Mouse (Mus musculus): Measurements from ENCODE around the gene Akap8. TPM values are rescaled to one million over a fixed set of nuclear protein-coding genes. Genes with fewer than 3 reads are reported as not detected.

The Akap8 gene
- polyA plus RNA-seq, 1 experiment from 2014 or later, result 75.7 TPM

GRCm38 (mm10) chr17:32358943-32359340 is 37.9 kb upstream of the Akap8 start:
- 93% methylated on average over 6 of the region's 6 CpGs for WGBS
- H3K36me3 ChIP-seq (ENCODE audit: control insufficient read depth, insufficient read depth, low read length), result peaks cover 32% of the 10 kb centered on the region

GRCm38 (mm10) chr17:32358192-32358942 is 37.3 kb upstream of the Akap8 start:
- WGBS, result 93% methylated on average over 7 of the region's 7 CpGs

More at GRCm38 (mm10) chr17:32358943-32359340, 37.9 kb upstream of the Akap8 start:
- H3K4me3 ChIP-seq (ENCODE audit: low read length), result no peak overlapping the region
- no peaks in the 10 kb centered on the region for H3K9me3 ChIP-seq (ENCODE audit: control insufficient read depth, low read length)
- peaks cover 9% of the 10 kb centered on the region for H3K4me1 ChIP-seq (ENCODE audit: control insufficient read depth, insufficient read depth, low read length)
- H3K4me2 ChIP-seq (ENCODE audit: low read depth, low read length), result no peak overlapping the region
- no peak overlapping the region for H3K9ac ChIP-seq (ENCODE audit: low read depth, low read length)
- H3K27me3 ChIP-seq (replicated peaks; ENCODE audit: control insufficient read depth, insufficient read depth, low read length), result no peaks in the 10 kb centered on the region
- H3K27ac ChIP-seq (ENCODE audit: low read length), result no peak overlapping the region
- ATAC-seq, result no peak

DNA sequence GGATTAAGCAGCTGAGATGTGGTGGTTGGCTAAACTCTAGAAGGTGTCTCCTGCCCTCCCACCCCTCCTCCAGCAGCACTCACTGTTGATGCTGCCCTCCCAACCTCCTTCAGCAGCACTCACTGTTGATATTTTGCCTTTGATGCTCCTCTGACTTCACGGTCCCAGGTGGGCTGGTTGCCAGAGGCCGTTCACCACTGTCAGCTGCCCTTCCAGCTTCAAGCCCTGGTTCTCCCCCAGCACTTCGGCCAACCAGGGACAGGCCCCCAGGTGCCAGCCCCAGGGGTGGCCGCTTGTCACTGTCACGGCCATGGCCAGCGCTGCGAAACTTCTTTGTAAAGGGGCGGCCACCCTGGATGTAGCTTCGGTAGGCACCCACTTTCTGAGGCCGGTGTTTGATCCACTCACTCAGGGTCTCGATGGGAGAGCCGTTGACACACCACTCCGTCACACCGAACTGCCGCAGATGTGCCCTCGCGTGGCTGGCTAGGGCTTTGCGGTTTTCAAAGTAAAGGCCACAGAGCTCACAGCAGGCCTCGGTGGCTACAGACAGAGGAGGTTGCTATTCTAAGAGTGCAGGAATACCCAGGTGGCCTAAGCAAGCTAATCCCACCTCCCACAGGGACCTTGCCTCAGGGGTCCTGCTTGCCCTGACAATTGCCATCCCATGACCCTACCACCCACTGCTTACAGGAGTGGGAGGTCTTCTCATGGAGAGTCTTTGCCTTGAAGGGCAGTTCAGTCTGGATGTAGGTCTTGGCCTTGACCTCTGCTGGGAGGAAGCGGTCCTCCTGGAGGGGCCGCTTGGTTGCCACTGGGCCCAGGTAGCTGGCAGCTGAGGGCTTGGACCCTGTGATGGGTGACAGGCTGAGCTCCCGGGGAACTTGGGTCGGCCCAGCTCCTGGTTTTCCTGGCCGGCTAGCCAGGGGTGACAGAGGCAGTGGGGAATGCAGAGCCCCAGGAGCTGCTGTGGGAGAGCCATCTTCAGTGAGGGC is 36.0 kb upstream of the Akap8 start:
- WGBS, result 88% methylated on average over 24 of the region's 24 CpGs
- Histone ChIP-seq H3K9me3 (ENCODE audit: control insufficient read depth, low read length) (no peaks in the 10 kb centered on the region), H3K4me1 (ENCODE audit: control insufficient read depth, insufficient read depth, low read length) (no peaks in the 10 kb centered on the region), H3K36me3 (ENCODE audit: control insufficient read depth, insufficient read depth, low read length) (peaks cover 32% of the 10 kb centered on the region), H3K4me3 (ENCODE audit: low read length) (no peak overlapping the region), H3K9ac (ENCODE audit: low read depth, low read length) (no peak overlapping the region), H3K27me3 (replicated peaks; ENCODE audit: control insufficient read depth, insufficient read depth, low read length) (no peaks in the 10 kb centered on the region), H3K4me2 (ENCODE audit: low read depth, low read length) (no peak overlapping the region), H3K27ac (ENCODE audit: low read length) (no peak overlapping the region)
- ATAC-seq, result no peak

More at GRCm38 (mm10) chr17:32358192-32358942, 37.3 kb upstream of the Akap8 start:
- peaks cover 32% of the 10 kb centered on the region for H3K36me3 ChIP-seq (ENCODE audit: control insufficient read depth, insufficient read depth, low read length)
- no peaks in the 10 kb centered on the region for H3K27me3 ChIP-seq (replicated peaks; ENCODE audit: control insufficient read depth, insufficient read depth, low read length)
- peaks cover 9% of the 10 kb centered on the region for H3K4me1 ChIP-seq (ENCODE audit: control insufficient read depth, insufficient read depth, low read length)
- H3K27ac ChIP-seq (ENCODE audit: low read length), result no peak overlapping the region
- no peak overlapping the region for H3K9ac ChIP-seq (ENCODE audit: low read depth, low read length)
- no peak overlapping the region for H3K4me2 ChIP-seq (ENCODE audit: low read depth, low read length)
- no peak for ATAC-seq
- no peaks in the 10 kb centered on the region for H3K9me3 ChIP-seq (ENCODE audit: control insufficient read depth, low read length)
- no peak overlapping the region for H3K4me3 ChIP-seq (ENCODE audit: low read length)

DNA sequence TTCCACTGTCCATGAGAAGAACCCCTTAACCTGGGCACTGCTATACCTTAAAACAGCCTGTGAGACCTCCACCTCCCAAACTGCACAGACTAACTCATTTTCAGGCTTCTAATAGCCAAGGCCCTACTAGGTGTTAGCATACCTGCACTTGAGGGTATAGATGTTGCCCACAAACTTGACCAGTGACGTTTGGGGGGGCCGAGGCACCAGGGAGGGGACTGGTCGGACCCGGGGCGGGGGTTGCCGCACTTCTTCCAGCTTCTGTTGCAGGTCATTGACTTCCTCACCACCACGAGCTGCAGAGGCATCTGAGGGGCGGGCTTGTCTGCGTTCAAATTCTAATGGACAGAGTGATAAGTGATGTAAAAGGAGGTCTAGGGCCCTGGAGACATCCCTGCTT is 35.2 kb upstream of the Akap8 start:
- H3K36me3 ChIP-seq (ENCODE audit: control insufficient read depth, insufficient read depth, low read length), result peaks cover 32% of the 10 kb centered on the region
- no peak for ATAC-seq

DNA sequence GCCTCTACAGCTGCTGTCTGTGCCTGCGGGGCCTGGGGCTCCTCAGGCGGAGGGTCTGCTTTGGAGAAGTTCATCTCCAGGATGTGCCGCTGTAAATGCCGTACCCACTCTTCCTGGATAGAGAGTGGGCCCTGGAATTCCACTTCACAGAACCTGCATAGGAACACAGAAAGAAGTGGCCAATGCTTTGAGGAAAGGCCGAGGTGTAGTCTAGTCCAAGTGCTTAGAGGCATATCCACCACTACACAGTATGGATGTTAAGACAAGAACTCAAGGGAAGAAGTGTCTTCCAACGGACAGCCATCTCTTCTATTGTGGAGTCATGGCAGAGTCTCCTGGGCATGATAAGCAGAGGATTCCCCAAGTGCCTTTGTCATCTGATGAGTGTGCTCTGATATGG is 34.0 kb upstream of the Akap8 start:
- H3K4me3 ChIP-seq (ENCODE audit: low read length), result no peak overlapping the region
- peaks cover 29% of the 10 kb centered on the region for H3K36me3 ChIP-seq (ENCODE audit: control insufficient read depth, insufficient read depth, low read length)
- H3K9me3 ChIP-seq (ENCODE audit: control insufficient read depth, low read length), result no peaks in the 10 kb centered on the region
- no peaks in the 10 kb centered on the region for H3K27me3 ChIP-seq (replicated peaks; ENCODE audit: control insufficient read depth, insufficient read depth, low read length)
- ATAC-seq, result no peak
- H3K27ac ChIP-seq (ENCODE audit: low read length), result no peak overlapping the region
- WGBS, result 92% methylated on average over 6 of the region's 6 CpGs
- no peak overlapping the region for H3K9ac ChIP-seq (ENCODE audit: low read depth, low read length)
- no peak overlapping the region for H3K4me2 ChIP-seq (ENCODE audit: low read depth, low read length)
- no peaks in the 10 kb centered on the region for H3K4me1 ChIP-seq (ENCODE audit: control insufficient read depth, insufficient read depth, low read length)

More for the DNA sequence above, 35.2 kb upstream of the Akap8 start:
- Histone ChIP-seq H3K4me2 (ENCODE audit: low read depth, low read length) (no peak overlapping the region), H3K9me3 (ENCODE audit: control insufficient read depth, low read length) (no peaks in the 10 kb centered on the region), H3K27me3 (replicated peaks; ENCODE audit: control insufficient read depth, insufficient read depth, low read length) (no peaks in the 10 kb centered on the region), H3K4me3 (ENCODE audit: low read length) (no peak overlapping the region), H3K4me1 (ENCODE audit: control insufficient read depth, insufficient read depth, low read length) (no peaks in the 10 kb centered on the region), H3K27ac (ENCODE audit: low read length) (no peak overlapping the region), H3K9ac (ENCODE audit: low read depth, low read length) (no peak overlapping the region)
- WGBS, result 92% methylated on average over 9 of the region's 9 CpGs

- no peak for ATAC-seq
- Histone ChIP-seq H3K36me3 (ENCODE audit: control insufficient read depth, insufficient read depth, low read length) (peaks cover 28% of the 10 kb centered on the region), H3K9me3 (ENCODE audit: control insufficient read depth, low read length) (no peaks in the 10 kb centered on the region)
Measured at GRCm38 (mm10) chr17:32354211-32354610, 33.2 kb upstream of the Akap8 start.

DNA sequence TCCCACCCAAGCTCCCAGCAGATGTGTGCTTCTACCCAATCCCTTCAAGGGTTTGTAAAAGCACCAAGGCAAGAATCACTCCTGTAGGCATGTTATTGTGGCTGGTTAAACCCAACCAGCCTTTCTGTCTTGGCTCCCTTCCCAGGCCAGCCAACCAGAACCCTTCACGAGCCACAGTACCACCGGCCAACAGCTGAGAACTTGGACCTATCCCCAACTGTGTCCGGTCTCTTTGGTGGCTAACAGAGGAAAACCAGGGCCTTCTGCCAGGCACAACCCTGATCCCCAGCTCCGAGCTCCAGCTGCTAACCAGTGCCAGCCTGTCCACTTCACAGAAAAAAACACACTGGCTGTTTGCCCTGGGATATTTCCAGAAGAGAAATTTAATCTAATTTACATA is 32.7 kb upstream of the Akap8 start:
- ATAC-seq, result no peak
- Histone ChIP-seq H3K9ac (ENCODE audit: low read depth, low read length) (no peak overlapping the region), H3K9me3 (ENCODE audit: control insufficient read depth, low read length) (no peaks in the 10 kb centered on the region), H3K4me2 (ENCODE audit: low read depth, low read length) (no peak overlapping the region), H3K4me3 (ENCODE audit: low read length) (no peak overlapping the region), H3K27me3 (replicated peaks; ENCODE audit: control insufficient read depth, insufficient read depth, low read length) (no peaks in the 10 kb centered on the region), H3K4me1 (ENCODE audit: control insufficient read depth, insufficient read depth, low read length) (0 out of 2 replicates have a peak, but pooled peaks cover 5% of the 10 kb centered on the region), H3K27ac (ENCODE audit: low read length) (no peak overlapping the region), H3K36me3 (ENCODE audit: control insufficient read depth, insufficient read depth, low read length) (peaks cover 24% of the 10 kb centered on the region)
- WGBS, result 77% methylated on average over 4 of the region's 4 CpGs

More at GRCm38 (mm10) chr17:32354211-32354610, 33.2 kb upstream of the Akap8 start:
- 74% methylated on average over 5 of the region's 5 CpGs for WGBS
- Histone ChIP-seq H3K27me3 (replicated peaks; ENCODE audit: control insufficient read depth, insufficient read depth, low read length) (no peaks in the 10 kb centered on the region), H3K27ac (ENCODE audit: low read length) (no peak overlapping the region), H3K4me2 (ENCODE audit: low read depth, low read length) (no peak overlapping the region), H3K4me3 (ENCODE audit: low read length) (no peak overlapping the region), H3K4me1 (ENCODE audit: control insufficient read depth, insufficient read depth, low read length) (0 out of 2 replicates have a peak, but pooled peaks cover 3% of the 10 kb centered on the region), H3K9ac (ENCODE audit: low read depth, low read length) (no peak overlapping the region)

DNA sequence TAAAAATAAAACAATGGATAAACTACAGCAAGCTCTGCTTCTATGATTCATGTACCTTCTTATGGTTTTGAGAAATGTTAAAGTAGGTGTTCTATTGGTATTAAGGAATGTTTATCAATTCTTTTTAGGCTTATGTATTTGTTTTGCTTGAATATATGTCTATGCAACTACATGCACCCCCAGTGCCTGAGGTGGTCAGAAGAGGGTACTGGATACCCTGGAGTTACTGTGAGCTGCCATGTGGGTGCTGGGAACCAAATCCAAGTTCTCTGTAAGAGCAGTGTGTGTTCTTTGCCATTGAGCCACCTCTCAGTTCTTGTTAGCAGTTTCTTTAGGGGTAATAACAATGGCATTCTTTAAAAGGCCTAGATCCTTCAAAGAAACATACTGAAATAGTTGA is 30.7 kb upstream of the Akap8 start:
- Histone ChIP-seq H3K27ac (ENCODE audit: low read length) (no peak overlapping the region), H3K27me3 (replicated peaks; ENCODE audit: control insufficient read depth, insufficient read depth, low read length) (no peaks in the 10 kb centered on the region), H3K4me3 (ENCODE audit: low read length) (no peak overlapping the region), H3K4me1 (ENCODE audit: control insufficient read depth, insufficient read depth, low read length) (0 out of 2 replicates have a peak, but pooled peaks cover 5% of the 10 kb centered on the region), H3K36me3 (ENCODE audit: control insufficient read depth, insufficient read depth, low read length) (peaks cover 10% of the 10 kb centered on the region), H3K9me3 (ENCODE audit: control insufficient read depth, low read length) (no peaks in the 10 kb centered on the region), H3K4me2 (ENCODE audit: low read depth, low read length) (no peak overlapping the region), H3K9ac (ENCODE audit: low read depth, low read length) (no peak overlapping the region)
- ATAC-seq, result no peak

GRCm38 (mm10) chr17:32351269-32351668 is 30.2 kb upstream of the Akap8 start:
- H3K9me3 ChIP-seq (ENCODE audit: control insufficient read depth, low read length), result no peaks in the 10 kb centered on the region
- H3K27ac ChIP-seq (ENCODE audit: low read length), result no peak overlapping the region
- no peak overlapping the region for H3K4me3 ChIP-seq (ENCODE audit: low read length)
- ATAC-seq, result no peak
- 65% methylated on average over 3 of the region's 3 CpGs for WGBS
- H3K9ac ChIP-seq (ENCODE audit: low read depth, low read length), result no peak overlapping the region
- no peaks in the 10 kb centered on the region for H3K27me3 ChIP-seq (replicated peaks; ENCODE audit: control insufficient read depth, insufficient read depth, low read length)
- H3K4me2 ChIP-seq (ENCODE audit: low read depth, low read length), result peak overlapping the region; percentile 65
- H3K4me1 ChIP-seq (ENCODE audit: control insufficient read depth, insufficient read depth, low read length), result 0 out of 2 replicates have a peak, but pooled peaks cover 5% of the 10 kb centered on the region
- peaks cover 6% of the 10 kb centered on the region for H3K36me3 ChIP-seq (ENCODE audit: control insufficient read depth, insufficient read depth, low read length)
